Mouse (Mus musculus) right cerebral cortex, postnatal 4 days (tissue): Measurements from ENCODE around the gene Kptn.
A peak's percentile ranks its signal among the peaks of the same experiment; 100 is the strongest.

Experiments
- DNase-seq: peaks from one replicate; pipeline ENCODE4 v3.0.0-alpha.2; 2022

Kptn gene

DNA sequence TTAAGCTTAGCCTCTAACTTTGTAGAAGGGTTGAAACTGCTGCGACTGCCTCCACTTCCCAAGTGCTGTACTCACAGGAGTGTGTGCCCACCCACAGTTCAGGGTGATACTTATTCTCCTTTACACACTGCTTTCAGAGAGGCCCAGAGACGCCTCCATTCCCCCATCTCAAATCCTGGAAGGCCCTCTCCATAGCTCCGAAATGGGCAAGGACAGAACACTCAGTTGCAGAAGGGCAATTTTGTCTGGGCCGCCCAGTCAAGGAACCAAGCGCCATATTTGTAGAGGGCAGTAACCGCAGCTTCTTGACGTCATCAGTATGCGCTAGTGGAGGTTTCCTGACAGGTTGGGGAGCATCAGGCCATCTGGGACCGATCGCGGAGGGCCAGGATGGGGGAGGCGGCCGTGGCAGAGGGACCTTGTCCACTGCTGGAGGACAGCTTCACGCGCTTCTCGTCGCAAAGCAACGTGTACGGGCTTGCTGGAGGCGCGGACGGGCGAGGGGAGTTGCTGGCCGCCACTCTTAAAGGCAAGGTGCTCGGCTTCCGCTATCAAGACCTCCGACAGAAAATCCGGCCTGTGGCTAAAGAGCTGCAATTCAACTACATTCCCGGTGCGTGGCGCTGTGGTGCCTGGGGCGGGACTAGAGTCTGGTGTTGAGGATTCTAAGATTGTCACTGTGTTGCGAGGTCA, at the start of gene Kptn:
TSS of gene Kptn (plus strand) at position 327 of the 693 bp plus-strand sequence.
- DNase-seq: peak; percentile 94

DNA sequence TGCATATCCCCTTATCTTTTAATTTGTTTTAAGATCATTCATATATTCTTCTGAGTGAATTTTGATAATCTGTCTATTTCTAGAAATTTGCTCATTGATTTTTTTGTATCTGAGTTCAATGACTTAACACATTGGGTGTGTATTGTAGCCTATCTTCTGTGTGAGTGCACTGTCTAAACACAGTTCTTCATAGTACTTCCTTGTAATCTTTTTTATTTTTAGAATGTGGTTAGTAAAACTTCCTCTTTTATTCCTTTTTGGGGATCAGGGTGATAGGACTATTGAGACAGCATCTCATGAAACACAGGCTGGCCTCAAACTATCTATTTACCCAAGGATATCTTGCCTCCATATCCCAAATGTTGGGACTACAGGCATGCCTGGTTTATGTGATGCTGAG, 48.8 kb upstream of the Kptn start:
- no peak for DNase-seq

- DNase-seq: no peak
Measured at GRCm38 (mm10) chr7:16071906-16072305, 47.8 kb upstream of the Kptn start.

GRCm38 (mm10) chr7:16079947-16080346, 39.7 kb upstream of the Kptn start:
- no peak for DNase-seq

GRCm38 (mm10) chr7:16080581-16080980, 39.1 kb upstream of the Kptn start:
- no peak for DNase-seq

GRCm38 (mm10) chr7:16083361-16083760, 36.3 kb upstream of the Kptn start:
- no peak for DNase-seq

DNA sequence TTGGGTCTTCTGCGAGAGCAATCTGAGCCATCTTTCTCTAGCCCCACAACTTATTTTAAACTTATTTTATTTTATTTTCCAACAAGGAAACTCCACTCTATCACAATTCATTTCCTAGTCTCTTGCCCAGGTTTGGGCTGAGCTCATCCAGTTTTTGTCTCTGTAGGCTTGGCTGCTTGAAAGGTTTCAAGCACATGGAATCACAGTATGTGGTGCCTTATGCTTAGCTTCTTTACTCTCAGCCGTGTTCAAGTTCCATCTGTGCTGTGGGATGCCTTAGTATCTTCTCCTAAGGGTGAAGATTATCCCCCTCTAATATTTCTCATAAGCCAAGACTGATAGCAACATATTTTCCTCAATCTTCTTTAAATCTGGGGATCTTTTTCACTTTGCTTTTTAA, 32.1 kb upstream of the Kptn start:
- DNase-seq: no peak

GRCm38 (mm10) chr7:16094592-16094991, 25.1 kb upstream of the Kptn start:
- no peak for DNase-seq

- peak; percentile 95 for DNase-seq
Measured at GRCm38 (mm10) chr7:16098021-16099017, 21.4 kb upstream of the Kptn start, which contains the start of gene Napa. Napa (plus strand) TSS chr7:16098458.

- DNase-seq: no peak
Measured at GRCm38 (mm10) chr7:16099901-16100300, 19.8 kb upstream of the Kptn start.

- DNase-seq: no peak
Measured at GRCm38 (mm10) chr7:16101081-16101480, 18.6 kb upstream of the Kptn start.

- DNase-seq: no peak
Measured at GRCm38 (mm10) chr7:16101726-16102475, 17.8 kb upstream of the Kptn start.

- DNase-seq: no peak
Measured at GRCm38 (mm10) chr7:16102686-16103226, 16.9 kb upstream of the Kptn start.

DNA sequence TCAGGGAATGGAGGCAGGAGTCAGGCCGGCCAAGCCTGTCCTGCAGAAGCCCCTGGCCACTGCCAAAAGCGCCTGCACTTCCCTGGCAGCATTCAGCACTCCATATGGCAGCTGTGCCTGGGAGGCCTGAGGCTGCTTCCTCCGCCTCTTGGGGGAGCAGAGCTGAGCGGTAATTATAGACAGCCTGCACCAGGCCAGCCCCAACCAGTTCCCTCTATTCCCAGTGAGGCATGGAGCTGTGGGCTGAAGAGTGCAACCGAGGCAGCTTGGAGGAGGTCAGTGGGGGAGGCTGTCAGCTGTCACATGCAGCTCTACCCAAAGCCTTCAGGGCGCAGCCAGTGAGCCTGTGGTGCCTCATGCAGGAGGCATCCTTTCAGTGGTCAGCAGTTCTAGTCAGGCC, 15.9 kb upstream of the Kptn start:
- peak; percentile 27 for DNase-seq

DNA sequence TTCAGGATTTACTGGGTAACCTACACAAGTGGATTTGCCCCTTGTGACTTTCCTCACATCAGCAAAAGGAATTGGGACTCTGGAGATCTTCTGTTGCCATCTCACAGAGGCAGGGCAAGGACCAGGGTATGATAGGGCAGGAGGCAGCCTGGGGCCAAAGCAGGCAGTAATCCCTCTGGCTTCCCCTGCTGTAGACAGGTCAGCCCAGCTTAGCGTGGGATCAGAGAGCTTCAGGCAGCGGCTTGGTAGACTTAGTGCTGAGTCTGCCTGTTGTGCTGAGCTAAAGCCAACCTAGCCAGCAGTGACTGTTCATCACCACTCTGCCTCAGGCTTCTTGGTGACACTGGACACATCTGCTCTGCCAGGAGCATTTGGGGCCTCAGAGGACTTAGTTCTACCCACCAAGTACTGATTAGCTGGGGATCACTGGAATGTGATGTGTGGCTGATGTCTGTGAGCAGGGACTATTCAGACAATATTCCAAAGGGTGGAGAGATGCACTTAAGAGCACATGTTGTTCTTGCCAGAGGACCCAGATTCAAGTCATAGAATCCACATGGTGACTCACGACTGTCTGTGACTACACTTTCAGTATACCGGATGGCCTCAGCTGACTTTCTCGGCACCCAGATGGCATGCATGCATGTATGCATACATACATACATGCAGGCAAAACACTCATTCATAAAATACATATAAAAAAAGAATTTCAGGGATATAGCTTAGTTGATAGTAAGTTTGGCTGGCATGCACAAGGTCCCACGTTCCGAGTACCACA, 14.9 kb upstream of the Kptn start:
- DNase-seq: no peak

DNA sequence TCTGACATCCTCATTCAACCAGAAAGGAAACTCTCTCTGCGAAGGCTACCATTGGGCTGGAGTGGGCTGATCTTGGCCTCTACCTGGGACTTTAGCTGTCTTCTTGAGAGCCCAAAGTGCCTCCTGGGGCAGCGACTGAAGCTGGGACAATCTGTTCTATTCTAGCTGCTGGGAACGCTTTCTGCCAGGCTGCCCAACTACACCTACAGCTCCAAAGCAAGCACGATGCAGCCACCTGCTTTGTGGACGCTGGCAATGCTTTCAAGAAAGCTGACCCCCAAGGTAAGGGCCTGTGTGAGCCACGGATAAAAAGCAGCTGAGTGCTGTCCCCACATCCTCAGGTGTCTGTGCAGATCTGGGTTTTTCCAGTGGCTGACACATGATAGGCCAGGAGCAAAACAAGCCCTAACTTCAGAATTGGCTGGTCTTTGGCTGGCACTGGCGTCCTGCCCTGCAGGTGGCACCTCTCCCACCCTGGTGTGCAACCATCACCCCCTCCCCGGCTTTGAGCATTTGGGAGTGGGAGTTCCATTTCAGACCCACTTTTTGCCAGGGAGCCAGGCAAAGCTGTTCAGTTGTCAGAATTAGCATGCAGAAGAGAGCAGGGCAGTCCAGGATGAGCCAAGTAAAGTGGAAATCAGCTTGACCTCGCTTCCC, 10.7 kb upstream of the Kptn start:
- no peak for DNase-seq

GRCm38 (mm10) chr7:16110158-16110557, 9.5 kb upstream of the Kptn start:
- no peak for DNase-seq

DNA sequence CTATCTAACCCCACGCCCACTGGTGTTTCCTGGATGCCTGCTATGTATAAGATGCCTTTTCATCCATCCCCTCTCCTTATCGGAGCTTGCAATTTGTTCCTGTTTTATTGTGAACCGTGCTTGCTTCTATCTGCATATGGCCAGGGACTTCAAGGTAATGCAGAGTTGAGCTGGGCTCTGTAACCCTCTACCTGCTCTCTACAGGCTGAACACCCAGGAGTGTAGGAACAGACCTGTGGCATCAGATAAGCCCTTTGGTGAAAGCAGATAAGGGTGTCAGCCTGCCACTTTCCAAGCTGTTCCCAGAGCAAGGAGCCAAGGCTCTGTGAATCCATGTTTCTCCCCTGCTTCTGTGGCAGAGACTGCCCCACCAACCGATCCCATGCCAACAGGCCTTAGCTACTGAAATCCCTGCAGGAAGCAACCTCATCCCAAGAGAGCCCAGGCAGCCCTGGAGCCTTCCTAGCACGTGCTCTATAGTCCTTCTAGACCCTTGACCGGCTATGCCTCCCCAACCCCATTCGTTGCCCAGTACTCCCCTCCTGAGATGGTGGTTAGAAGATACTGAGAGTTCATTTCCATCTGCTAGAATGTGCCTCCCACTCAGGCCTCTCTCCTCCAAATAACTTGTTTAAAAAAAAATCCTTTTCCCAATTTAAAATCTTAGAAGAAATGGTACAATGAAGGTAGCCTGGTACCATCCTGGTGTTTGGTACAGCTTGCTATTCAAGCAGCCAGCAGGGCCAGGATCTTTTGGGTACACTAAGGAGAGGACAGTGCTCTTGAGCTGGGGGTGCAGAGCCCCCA, 8.2 kb upstream of the Kptn start:
- DNase-seq: no peak

DNA sequence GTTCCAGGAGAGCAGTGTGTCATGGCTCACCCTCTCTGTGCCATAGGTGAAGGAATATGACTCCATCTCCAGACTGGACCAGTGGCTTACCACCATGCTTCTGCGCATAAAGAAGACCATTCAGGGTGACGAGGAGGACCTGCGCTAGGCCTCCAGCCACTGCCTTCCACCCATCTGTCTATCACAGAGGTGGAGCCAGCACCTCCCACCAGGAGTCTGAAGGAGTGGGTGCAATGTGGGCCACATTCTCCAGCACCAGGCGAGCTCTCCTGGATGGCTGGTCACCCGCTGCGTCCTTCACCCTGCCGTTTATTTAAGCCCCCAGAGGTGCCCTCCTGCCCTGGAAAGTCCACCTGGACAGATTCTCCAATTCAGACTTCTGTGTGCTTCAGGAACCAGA, 3.3 kb upstream of the Kptn start:
- DNase-seq: no peak

GRCm38 (mm10) chr7:16117100-16117499, 2.6 kb upstream of the Kptn start:
- no peak for DNase-seq

- DNase-seq: no peak
Measured at GRCm38 (mm10) chr7:16120262-16120600, 536 bp downstream of the Kptn start.
